Mouse (Mus musculus): Measurements from ENCODE around the gene Vat1l. TPM values are rescaled to one million over a fixed set of nuclear protein-coding genes. Genes with fewer than 3 reads are reported as not detected.

The Vat1l gene
- total RNA-seq (2021) = under 1 TPM; 0.67 to 0.72 TPM

GRCm38 (mm10) chr8:114205221-114205901 lies at the start of gene Vat1l:
TSS of gene Vat1l (plus strand) at chr8:114205612.
- DNase-seq = no peak

- no peak for DNase-seq
Measured at GRCm38 (mm10) chr8:114158586-114158985, 46.8 kb upstream of the Vat1l start.

- no peak for DNase-seq
Measured at GRCm38 (mm10) chr8:114159666-114160065, 45.7 kb upstream of the Vat1l start.

- DNase-seq = no peak
Measured at GRCm38 (mm10) chr8:114163871-114164270, 41.5 kb upstream of the Vat1l start.

- DNase-seq = no peak
Measured at GRCm38 (mm10) chr8:114164444-114165096, 40.8 kb upstream of the Vat1l start.

- no peak for DNase-seq
Measured at GRCm38 (mm10) chr8:114165741-114166140, 39.7 kb upstream of the Vat1l start.

- no peak for DNase-seq
Measured at GRCm38 (mm10) chr8:114176721-114177120, 28.7 kb upstream of the Vat1l start.

- DNase-seq = no peak
Measured at GRCm38 (mm10) chr8:114193334-114193733, 12.1 kb upstream of the Vat1l start.

- DNase-seq = no peak
Measured at GRCm38 (mm10) chr8:114198990-114199389, 6.4 kb upstream of the Vat1l start.

- DNase-seq = no peak
Measured at GRCm38 (mm10) chr8:114206421-114206983, 1.1 kb downstream of the Vat1l start.

GRCm38 (mm10) chr8:114207026-114207425 lies 1.6 kb downstream of the Vat1l start:
- DNase-seq = no peak

GRCm38 (mm10) chr8:114220779-114221178 lies 15.4 kb downstream of the Vat1l start:
- no peak for DNase-seq

GRCm38 (mm10) chr8:114222001-114222400 lies 16.6 kb downstream of the Vat1l start:
- no peak for DNase-seq

- DNase-seq = no peak
Measured at GRCm38 (mm10) chr8:114224001-114224400, 18.6 kb downstream of the Vat1l start.

- DNase-seq = no peak
Measured at GRCm38 (mm10) chr8:114251321-114252065, 46.1 kb downstream of the Vat1l start.

GRCm38 (mm10) chr8:114258685-114259084 lies 53.3 kb downstream of the Vat1l start:
- no peak for DNase-seq

GRCm38 (mm10) chr8:114259713-114260355 lies 54.4 kb downstream of the Vat1l start:
- no peak for DNase-seq

- DNase-seq = no peak
Measured at GRCm38 (mm10) chr8:114262331-114262730, 56.9 kb downstream of the Vat1l start.

GRCm38 (mm10) chr8:114274558-114274957 lies 69.1 kb downstream of the Vat1l start:
- DNase-seq = no peak

- no peak for DNase-seq
Measured at GRCm38 (mm10) chr8:114281101-114281500, 75.7 kb downstream of the Vat1l start.

- peak; percentile 4 for DNase-seq
Measured at GRCm38 (mm10) chr8:114294889-114295748, 89.7 kb downstream of the Vat1l start.

GRCm38 (mm10) chr8:114295749-114296067 lies 90.3 kb downstream of the Vat1l start:
- no peak for DNase-seq
